Mouse (Mus musculus): ENCODE data around the gene Zmpste24. TPM values are rescaled to one million over a fixed set of nuclear protein-coding genes. Genes with fewer than 3 reads are reported as not detected.

Gene Zmpste24
- polyA plus RNA-seq, 1 experiment from 2014 or later: 16.5 TPM

- no peak overlapping the region for H3K9ac ChIP-seq (replicated peaks)
- 59% methylated on average over 11 of the region's 11 CpGs for WGBS (ENCODE audit: insufficient replicate concordance)
- no peaks in the 10 kb centered on the region for H3K27me3 ChIP-seq (ENCODE audit: insufficient read depth, low read length)
- no peaks in the 10 kb centered on the region for H3K9me3 ChIP-seq (ENCODE audit: low read length)
- H3K27ac ChIP-seq (ENCODE audit: low read depth): 0 out of 2 replicates have a peak overlapping the region, but pooled peaks have one; percentile 18
- H3K4me2 ChIP-seq (ENCODE audit: low read depth, low read length): no peak overlapping the region
- no peak for ATAC-seq
- no peak overlapping the region for H3K4me3 ChIP-seq (ENCODE audit: low read depth, low read length)
- H3K4me1 ChIP-seq (ENCODE audit: insufficient read depth): peaks cover 64% of the 10 kb centered on the region
- no peak for DNase-seq
- TF ChIP-seq EP300 (IDR thresholded peaks at IDR 0.05; ENCODE audit: low read depth) (peak; percentile 54; the same call in 1 of the 2 replicates), CTCF (IDR thresholded peaks at IDR 0.05; ENCODE audit: low read depth) (no peak)
- no peaks in the 10 kb centered on the region for H3K36me3 ChIP-seq (replicated peaks; ENCODE audit: insufficient read depth, low read length)
Observed at GRCm38 (mm10) chr4:121010770-121011549, 87.1 kb downstream of the Zmpste24 start.

Other genes starting within 250 kb of the Zmpste24 start
- gene Rims3, start 243.4 kb downstream of the Zmpste24 start, polyA plus RNA-seq (2015; fragmentation: Nextera tagmentation; extraction: Ambion mirVana): 0.26 and 0.31 TPM in 2 replicates
- 3.7 TPM in 2 replicates for gene Exo5, start 173.2 kb downstream of the Zmpste24 start, polyA plus RNA-seq (2015; fragmentation: Nextera tagmentation; extraction: Ambion mirVana)
- 1.7 and 1.8 TPM in 2 replicates for gene Zfp69, start 146.5 kb downstream of the Zmpste24 start, polyA plus RNA-seq (2015; fragmentation: Nextera tagmentation; extraction: Ambion mirVana)
- gene Smap2, start 81.0 kb downstream of the Zmpste24 start, polyA plus RNA-seq (2015; fragmentation: Nextera tagmentation; extraction: Ambion mirVana): 14.9 and 17.1 TPM in 2 replicates
- gene Col9a2, start 58.9 kb downstream of the Zmpste24 start, polyA plus RNA-seq (2015; fragmentation: Nextera tagmentation; extraction: Ambion mirVana): 0.34 and 0.44 TPM in 2 replicates
- gene Tmco2, start 11.0 kb upstream of the Zmpste24 start, polyA plus RNA-seq (2015; fragmentation: Nextera tagmentation; extraction: Ambion mirVana): not detected in 2 replicates
- 4.0 and 5.1 TPM in 2 replicates for gene Rlf, start 116.8 kb upstream of the Zmpste24 start, polyA plus RNA-seq (2015; fragmentation: Nextera tagmentation; extraction: Ambion mirVana)
- not detected in 2 replicates for gene Gm12888, start 226.7 kb upstream of the Zmpste24 start, polyA plus RNA-seq (2015; fragmentation: Nextera tagmentation; extraction: Ambion mirVana)

Data from liver, postnatal 0 days (tissue).